Mouse (Mus musculus) CH12.LX (cell line): Measurements from ENCODE around the gene Gm4707.

Experiments used
- CTCF ChIP-seq, 2 experiments: IDR thresholded peaks in 1 of 2; conservative IDR thresholded peaks in 1 of 2; 2 replicates each; pipeline ENCODE4 v1.5.1; 2011 to 2012; ENCODE audit warnings: low read depth in 2 of 2, low read length in 2 of 2, improper control_type of control experiment in 1 of 2, inconsistent platforms in 1 of 2, mild to moderate bottlenecking in 1 of 2, moderate library complexity in 1 of 2
- E2F4 ChIP-seq: IDR thresholded peaks from 2 replicates; pipeline ENCODE4 v1.6.1; 2011; ENCODE audit warnings: low read depth, low read length, improper control_type of control experiment; ENCODE audit not compliant: insufficient replicate concordance
- EP300 ChIP-seq: IDR thresholded peaks from 2 replicates; pipeline ENCODE4 v1.6.1; 2011; ENCODE audit warnings: low read length, improper control_type of control experiment
- ETS1 ChIP-seq: conservative IDR thresholded peaks from 2 replicates; pipeline ENCODE4 v1.6.1; 2012; ENCODE audit warnings: low read depth, mild to moderate bottlenecking, inconsistent platforms, low read length, improper control_type of control experiment, moderate library complexity
- JUND ChIP-seq: conservative IDR thresholded peaks from 2 replicates; pipeline ENCODE4 v1.6.1; 2011; ENCODE audit warnings: low read depth, low read length, improper control_type of control experiment
- MAFK ChIP-seq: IDR thresholded peaks from 2 replicates; pipeline ENCODE4 v1.6.1; 2011; ENCODE audit warnings: low read length, improper control_type of control experiment; ENCODE audit not compliant: insufficient replicate concordance
- POLR2A ChIP-seq: IDR thresholded peaks from 2 replicates; pipeline ENCODE4 v1.6.1; 2011; ENCODE audit warnings: low read depth, mild to moderate bottlenecking, improper control_type of control experiment, low read length
- POLR2AphosphoS2 ChIP-seq: IDR thresholded peaks from 2 replicates; pipeline ENCODE4 v1.6.1; 2011; ENCODE audit warnings: low read depth, low read length, improper control_type of control experiment
- SIN3A ChIP-seq: IDR thresholded peaks from 2 replicates; pipeline ENCODE4 v1.6.1; 2012; ENCODE audit warnings: low read length, improper control_type of control experiment, inconsistent platforms
- TCF12 ChIP-seq: IDR thresholded peaks from 2 replicates; pipeline ENCODE4 v1.6.1; 2014; ENCODE audit warnings: low read depth, mild to moderate bottlenecking, inconsistent platforms, low read length, improper control_type of control experiment
- UBTF ChIP-seq: IDR thresholded peaks from 2 replicates; pipeline ENCODE4 v1.6.1; 2012; ENCODE audit warnings: low read depth, mild to moderate bottlenecking, inconsistent platforms, low read length, improper control_type of control experiment, moderate library complexity
- ZNF384 ChIP-seq: IDR thresholded peaks from 2 replicates; pipeline ENCODE4 v1.6.1; 2012; ENCODE audit warnings: low read depth, low read length, improper control_type of control experiment, inconsistent platforms

GRCm38 (mm10) chr17:71417008-71417407, 42.7 kb downstream of the Gm4707 start:
- TF ChIP-seq POLR2AphosphoS2: no peak
- no peak for TF ChIP-seq POLR2A
- no peak for TF ChIP-seq ZNF384
- TF ChIP-seq MAFK: no peak
- TF ChIP-seq CTCF (conservative IDR thresholded peaks at IDR 0.05 in 1 of 2, IDR thresholded peaks at IDR 0.05 in 1 of 2; ENCODE audit: low read depth in 2 of 2, low read length in 2 of 2): no peak
- TF ChIP-seq SIN3A: no peak
- TF ChIP-seq ETS1: no peak
- TF ChIP-seq E2F4: no peak
- no peak for TF ChIP-seq EP300
- TF ChIP-seq JUND: no peak
- no peak for TF ChIP-seq TCF12
- TF ChIP-seq UBTF: no peak
